Mouse (Mus musculus) MEL (cell line): ENCODE measurements around the gene Rnps1. TPM values are rescaled to one million over a fixed set of nuclear protein-coding genes. Genes with fewer than 3 reads are reported as not detected.

ENCODE experiments used
- DNase-seq: peaks from one replicate; pipeline ENCODE4 v3.0.0; 2011; ENCODE audit warnings: low read depth, low spot score
- H3K27ac ChIP-seq: 2 replicates; pipeline ENCODE4 v1.5.1; 2012; ENCODE audit warnings: low read depth, mild to moderate bottlenecking, control low read depth, low read length, moderate library complexity; ENCODE audit not compliant: control insufficient read depth
- H3K27me3 ChIP-seq, 2 experiments: fragments of 150-350 bp in 1 of 2; sonication (generic) in 1 of 2; 2 replicates each; pipeline ENCODE4 v1.6.1; 2012; ENCODE audit warnings: low read length in 2 of 2, mild to moderate bottlenecking in 2 of 2, improper control_type of control experiment in 1 of 2, moderate library complexity in 1 of 2; ENCODE audit not compliant: insufficient read depth in 2 of 2, control insufficient read depth in 1 of 2
- H3K36me3 ChIP-seq, 2 experiments: 2 replicates each; pipeline ENCODE4 v1.6.1; 2012 to 2014; ENCODE audit warnings: low read length in 2 of 2, improper control_type of control experiment in 1 of 2, inconsistent platforms in 1 of 2, mild to moderate bottlenecking in 1 of 2; ENCODE audit not compliant: insufficient read depth in 2 of 2, control insufficient read depth in 1 of 2
- H3K4me1 ChIP-seq, 2 experiments: fragments of 150-350 bp in 1 of 2; sonication (generic) in 1 of 2; 2 replicates each; pipeline ENCODE4 v1.6.1; 2012; ENCODE audit warnings: low read length in 2 of 2, improper control_type of control experiment in 1 of 2, mild to moderate bottlenecking in 1 of 2; ENCODE audit not compliant: insufficient read depth in 2 of 2, control insufficient read depth in 1 of 2
- H3K4me3 ChIP-seq, 2 experiments: fragments of 150-350 bp in 1 of 2; sonication (generic) in 1 of 2; 2 replicates each; pipeline ENCODE4 v1.5.1; 2012; ENCODE audit warnings: low read depth in 2 of 2, low read length in 2 of 2, mild to moderate bottlenecking in 2 of 2, moderate library complexity in 2 of 2, control low read depth in 1 of 2, improper control_type of control experiment in 1 of 2; ENCODE audit not compliant: control insufficient read depth in 1 of 2, insufficient read depth in 1 of 2
- H3K79me2 ChIP-seq: 2 replicates; pipeline ENCODE4 v1.6.1; 2012; ENCODE audit warnings: mild to moderate bottlenecking, low read length, moderate library complexity; ENCODE audit not compliant: control insufficient read depth, poor library complexity, insufficient read depth
- H3K9ac ChIP-seq: 2 replicates; pipeline ENCODE4 v1.6.1; 2012; ENCODE audit warnings: low read depth, mild to moderate bottlenecking, control low read depth, low read length, moderate library complexity; ENCODE audit not compliant: control insufficient read depth, poor library complexity, severe bottlenecking
- H3K9me3 ChIP-seq: fragments of 150-350 bp; sonication (generic); replicated peaks from 2 replicates; pipeline ENCODE4 v1.6.1; 2012; ENCODE audit warnings: mild to moderate bottlenecking, low read length, improper control_type of control experiment, moderate library complexity; ENCODE audit not compliant: insufficient read depth
- CHD2 ChIP-seq: IDR thresholded peaks from 2 replicates; pipeline ENCODE4 v1.6.1; 2011; ENCODE audit warnings: low read length, improper control_type of control experiment
- CTCF ChIP-seq, 3 experiments: IDR thresholded peaks in 2 of 3; conservative IDR thresholded peaks in 1 of 3; 2 replicates each; pipeline ENCODE4 v1.5.1; 2011 to 2012; ENCODE audit warnings: low read length in 3 of 3, low read depth in 2 of 3, mild to moderate bottlenecking in 2 of 3, improper control_type of control experiment in 1 of 3, inconsistent platforms in 1 of 3, mixed read lengths in 1 of 3, moderate library complexity in 1 of 3; ENCODE audit not compliant: control insufficient read depth in 1 of 3, insufficient read depth in 1 of 3, poor library complexity in 1 of 3, severe bottlenecking in 1 of 3
- E2F4 ChIP-seq: IDR thresholded peaks from 2 replicates; pipeline ENCODE4 v1.6.1; 2011; ENCODE audit warnings: low read depth, low read length, improper control_type of control experiment, borderline replicate concordance
- ELF1 ChIP-seq: IDR thresholded peaks from 2 replicates; pipeline ENCODE4 v1.6.1; 2014; ENCODE audit warnings: low read depth, mild to moderate bottlenecking, inconsistent platforms, low read length, improper control_type of control experiment, moderate library complexity
- EP300 ChIP-seq, 2 experiments: IDR thresholded peaks; 2 replicates each; pipeline ENCODE4 v1.6.1; 2011; ENCODE audit warnings: improper control_type of control experiment in 2 of 2, low read length in 2 of 2, low read depth in 1 of 2, mild to moderate bottlenecking in 1 of 2
- GABPA ChIP-seq: IDR thresholded peaks from 2 replicates; pipeline ENCODE4 v1.6.1; 2012; ENCODE audit warnings: low read depth, mild to moderate bottlenecking, inconsistent platforms, low read length, improper control_type of control experiment, moderate library complexity
- GATA1 ChIP-seq: IDR thresholded peaks from 2 replicates; pipeline ENCODE4 v1.6.1; 2011; ENCODE audit warnings: low read depth, low read length, improper control_type of control experiment
- HCFC1 ChIP-seq: IDR thresholded peaks from 2 replicates; pipeline ENCODE4 v1.6.1; 2012; ENCODE audit warnings: low read depth, mild to moderate bottlenecking, inconsistent platforms, low read length, improper control_type of control experiment, moderate library complexity
- JUND ChIP-seq: IDR thresholded peaks from 2 replicates; pipeline ENCODE4 v1.6.1; 2011; ENCODE audit warnings: low read depth, mild to moderate bottlenecking, improper control_type of control experiment, low read length
- MAX ChIP-seq: IDR thresholded peaks from 2 replicates; pipeline ENCODE4 v1.6.1; 2011; ENCODE audit warnings: low read length, improper control_type of control experiment
- MAZ ChIP-seq: IDR thresholded peaks from 2 replicates; pipeline ENCODE4 v1.6.1; 2012; ENCODE audit warnings: low read depth, mild to moderate bottlenecking, inconsistent platforms, low read length, improper control_type of control experiment
- MEF2A ChIP-seq: IDR thresholded peaks from 2 replicates; pipeline ENCODE4 v1.6.1; 2014; ENCODE audit warnings: low read depth, mild to moderate bottlenecking, inconsistent platforms, low read length, improper control_type of control experiment; ENCODE audit not compliant: poor library complexity, insufficient replicate concordance, severe bottlenecking; ENCODE audit errors: extremely low read depth
- MXI1 ChIP-seq: IDR thresholded peaks from 2 replicates; pipeline ENCODE4 v1.6.1; 2011; ENCODE audit warnings: mild to moderate bottlenecking, low read depth, low read length, improper control_type of control experiment
- MYB ChIP-seq: IDR thresholded peaks from 2 replicates; pipeline ENCODE4 v1.6.1; 2011; ENCODE audit warnings: mild to moderate bottlenecking, low read depth, low read length, improper control_type of control experiment
- NELFE ChIP-seq: IDR thresholded peaks from 2 replicates; pipeline ENCODE4 v1.6.1; 2011; ENCODE audit warnings: low read depth, low read length, improper control_type of control experiment
- NRF1 ChIP-seq: IDR thresholded peaks from 2 replicates; pipeline ENCODE4 v1.6.1; 2014; ENCODE audit warnings: low read depth, mild to moderate bottlenecking, inconsistent platforms, low read length, improper control_type of control experiment, moderate library complexity; ENCODE audit not compliant: poor library complexity, insufficient read depth, severe bottlenecking
- POLR2A ChIP-seq, 2 experiments: IDR thresholded peaks; 2 replicates each; pipeline ENCODE4 v1.6.1; 2011 to 2012; ENCODE audit warnings: low read length in 2 of 2, mild to moderate bottlenecking in 2 of 2, control low read depth in 1 of 2, improper control_type of control experiment in 1 of 2, low read depth in 1 of 2, moderate library complexity in 1 of 2; ENCODE audit not compliant: control insufficient read depth in 1 of 2, insufficient read depth in 1 of 2, poor library complexity in 1 of 2
- POLR2AphosphoS2 ChIP-seq: IDR thresholded peaks from 2 replicates; pipeline ENCODE4 v1.6.1; 2011; ENCODE audit warnings: low read length, improper control_type of control experiment
- RAD21 ChIP-seq: IDR thresholded peaks from 2 replicates; pipeline ENCODE4 v1.6.1; 2011; ENCODE audit warnings: mild to moderate bottlenecking, low read depth, low read length, improper control_type of control experiment
- RCOR1 ChIP-seq: IDR thresholded peaks from 2 replicates; pipeline ENCODE4 v1.6.1; 2012; ENCODE audit warnings: low read depth, mild to moderate bottlenecking, inconsistent platforms, low read length, improper control_type of control experiment
- SIN3A ChIP-seq: IDR thresholded peaks from 2 replicates; pipeline ENCODE4 v1.6.1; 2012; ENCODE audit warnings: low read length, improper control_type of control experiment, inconsistent platforms
- SMC3 ChIP-seq: IDR thresholded peaks from 2 replicates; pipeline ENCODE4 v1.6.1; 2011; ENCODE audit warnings: low read depth, low read length, improper control_type of control experiment
- TAL1 ChIP-seq: IDR thresholded peaks from 2 replicates; pipeline ENCODE4 v1.6.1; 2012; ENCODE audit warnings: mild to moderate bottlenecking, inconsistent platforms, low read length, moderate library complexity, mixed read lengths
- TCF12 ChIP-seq: IDR thresholded peaks from 2 replicates; pipeline ENCODE4 v1.6.1; 2014; ENCODE audit warnings: low read depth, mild to moderate bottlenecking, inconsistent platforms, low read length, improper control_type of control experiment, moderate library complexity
- USF1 ChIP-seq: IDR thresholded peaks from 2 replicates; pipeline ENCODE4 v1.6.1; 2014; ENCODE audit warnings: low read depth, mild to moderate bottlenecking, inconsistent platforms, low read length, improper control_type of control experiment, moderate library complexity
- USF2 ChIP-seq, 2 experiments: IDR thresholded peaks; 2 replicates each; pipeline ENCODE4 v1.6.1; 2011 to 2012; ENCODE audit warnings: improper control_type of control experiment in 2 of 2, low read length in 2 of 2, borderline replicate concordance in 1 of 2, inconsistent platforms in 1 of 2, low read depth in 1 of 2, mild to moderate bottlenecking in 1 of 2; ENCODE audit not compliant: insufficient read depth in 1 of 2
- ZKSCAN1 ChIP-seq: IDR thresholded peaks from 2 replicates; pipeline ENCODE4 v1.6.1; 2012; ENCODE audit warnings: low read depth, mild to moderate bottlenecking, inconsistent platforms, low read length, improper control_type of control experiment, moderate library complexity
- ZMIZ1 ChIP-seq: IDR thresholded peaks from 2 replicates; pipeline ENCODE4 v1.6.1; 2012; ENCODE audit warnings: low read depth, mild to moderate bottlenecking, inconsistent platforms, low read length, improper control_type of control experiment, moderate library complexity
- polyA plus RNA-seq, 2 experiments: library from polyadenylated mRNA; stranded (reverse) in 1 of 2; unstranded in 1 of 2; fragments of >175 nt in 1 of 2; fragments of >200 nt in 1 of 2; gene quantifications; 2 replicates each; pipeline versions ENCODE4 v1.2.1 to v1.2.4; 2012; ENCODE audit warnings: low replicate concordance in 2 of 2, low read depth in 1 of 2; ENCODE audit not compliant: insufficient read length in 2 of 2, insufficient read depth in 1 of 2, missing spikeins in 1 of 2
- total RNA-seq: library from RNA; depleted of rRNA; stranded (reverse); fragments of 300-350 nt; gene quantifications from 2 replicates; pipeline ENCODE4 v1.2.3, GENCODE M21; 2012

The Rnps1 gene
- total and polyA plus RNA-seq, 3 experiments = 156 to 282 TPM; not detected in 1

DNA sequence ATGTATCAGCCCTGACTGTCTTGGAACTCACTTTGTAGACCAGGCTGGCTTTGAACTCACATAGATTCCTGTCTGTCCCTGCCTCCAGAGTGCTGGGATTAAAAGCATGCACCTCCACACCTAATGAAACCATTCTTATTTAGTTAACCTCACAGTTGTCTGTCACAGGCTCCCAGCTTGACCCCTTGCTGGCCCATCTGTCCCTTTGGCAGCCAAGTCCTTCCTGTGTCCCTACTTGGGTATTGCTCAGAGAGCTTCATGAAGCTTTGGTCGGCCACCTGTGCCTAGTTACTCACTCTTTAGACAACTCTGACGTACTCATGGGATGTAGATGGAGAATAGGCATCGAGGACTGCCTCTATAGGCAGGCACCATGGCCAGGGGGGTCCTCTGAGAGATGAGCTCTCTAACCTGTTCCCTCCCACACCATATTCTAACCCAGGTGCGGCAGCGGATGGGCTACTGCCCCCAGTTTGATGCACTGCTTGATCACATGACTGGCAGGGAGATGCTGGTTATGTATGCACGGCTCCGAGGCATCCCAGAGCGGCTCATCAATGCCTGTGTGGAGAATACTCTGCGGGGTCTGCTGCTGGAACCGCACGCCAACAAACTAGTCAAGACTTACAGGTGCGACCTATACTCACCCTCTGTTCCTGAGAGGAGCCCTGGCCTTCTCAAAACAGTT, 7.1 kb upstream of the Rnps1 start:
- no peaks in the 10 kb centered on the region for H3K27me3 ChIP-seq
- no peaks in the 10 kb centered on the region for H3K4me1 ChIP-seq
- peaks cover 0 to 2% of the 10 kb centered on the region in 2 experiments; a peak in 1 of 4 replicates for H3K36me3 ChIP-seq
- H3K4me3 ChIP-seq = no peak overlapping the region
- no peak for TF ChIP-seq USF2 (IDR thresholded peaks at IDR 0.05; ENCODE audit: borderline replicate concordance in 1 of 2, insufficient read depth in 1 of 2, low read depth in 1 of 2, low read length in 2 of 2)
- TF ChIP-seq HCFC1 = no peak
- TF ChIP-seq GATA1 = no peak
- TF ChIP-seq RAD21 = no peak
- 0 out of 2 replicates have a peak, but pooled peaks have one; percentile 11 for TF ChIP-seq POLR2AphosphoS2
- no peak for TF ChIP-seq NELFE
- TF ChIP-seq NRF1 = no peak
- no peaks in the 10 kb centered on the region for H3K79me2 ChIP-seq
- H3K9me3 ChIP-seq = no peaks in the 10 kb centered on the region
- DNase-seq = no peak
- no peak overlapping the region for H3K9ac ChIP-seq
- no peak overlapping the region for H3K27ac ChIP-seq

DNA sequence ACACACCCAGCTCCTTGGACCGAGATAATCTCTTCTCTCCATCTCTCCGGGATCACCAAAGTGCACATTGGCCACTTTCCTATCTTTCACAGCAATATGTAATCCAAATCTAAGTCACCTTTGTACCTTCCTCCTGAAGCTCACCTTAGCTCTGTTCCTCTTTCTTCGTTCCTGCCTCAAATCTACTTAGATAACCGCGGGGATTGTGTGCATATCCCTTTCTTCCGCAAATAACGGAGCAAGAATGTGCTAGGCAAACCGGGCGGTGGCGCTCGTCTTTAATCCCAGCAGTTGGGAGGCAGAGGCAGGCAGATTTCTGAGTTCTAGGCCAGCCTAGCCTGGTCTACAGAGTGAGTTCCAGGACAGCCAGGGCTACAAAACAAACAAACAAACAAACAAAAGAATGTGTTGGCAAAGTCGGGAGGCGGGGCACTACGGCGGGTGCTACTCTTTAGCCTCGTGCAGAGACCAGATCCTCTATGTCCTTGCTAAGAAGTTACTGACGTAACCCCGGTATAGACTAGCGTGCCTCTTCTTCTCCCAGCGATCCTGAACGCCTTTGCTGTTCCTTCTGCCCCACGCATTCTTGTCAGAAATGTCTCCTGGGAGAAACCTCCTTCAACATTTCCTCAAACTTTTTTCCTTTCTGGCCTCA, 681 bp upstream of the Rnps1 start:
- H3K4me1 ChIP-seq = peaks cover 3 to 25% of the 10 kb centered on the region in 2 experiments
- peaks cover 13 to 30% of the 10 kb centered on the region in 2 experiments for H3K36me3 ChIP-seq
- peaks cover 41% of the 10 kb centered on the region for H3K79me2 ChIP-seq
- DNase-seq = peak; percentile 86
- H3K27ac ChIP-seq = peak overlapping the region; percentile 89
- TF ChIP-seq POLR2A (IDR thresholded peaks at IDR 0.05; ENCODE audit: control insufficient read depth in 1 of 2, insufficient read depth in 1 of 2, low read depth in 1 of 2, low read length in 2 of 2, poor library complexity in 1 of 2) (no peak), JUND (no peak), HCFC1 (0 out of 2 replicates have a peak, but pooled peaks have one; percentile 31), ZMIZ1 (no peak), TCF12 (0 out of 2 replicates have a peak, but pooled peaks have one; percentile 25), MYB (no peak), CTCF (IDR thresholded peaks at IDR 0.05 in 2 of 3, conservative IDR thresholded peaks at IDR 0.05 in 1 of 3; ENCODE audit: control insufficient read depth in 1 of 3, insufficient read depth in 1 of 3, low read depth in 2 of 3, low read length in 3 of 3, poor library complexity in 1 of 3, severe bottlenecking in 1 of 3) (peak; percentile 11 to 43 (median 38); a peak in 4 of 6 replicates), SIN3A (no peak), ELF1 (peak; percentile 25; the same call in 1 of the 2 replicates), CHD2 (no peak), TAL1 (peak; percentile 33; the same call in 1 of the 2 replicates), USF2 (IDR thresholded peaks at IDR 0.05; ENCODE audit: borderline replicate concordance in 1 of 2, insufficient read depth in 1 of 2, low read depth in 1 of 2, low read length in 2 of 2) (no peak), SMC3 (peak; percentile 23; the same call in 1 of the 2 replicates), MAZ (no peak), NELFE (no peak), GATA1 (peak; percentile 71), RAD21 (no peak), GABPA (no peak), MEF2A (no peak), E2F4 (no peak), RCOR1 (peak; percentile 31; the same call in 1 of the 2 replicates), MXI1 (no peak; the same call in 1 of the 2 replicates), EP300 (IDR thresholded peaks at IDR 0.05; ENCODE audit: low read depth in 1 of 2, low read length in 2 of 2) (peak; percentile 33 to 34; a peak in 2 of 4 replicates), MAX (no peak), USF1 (no peak), ZKSCAN1 (no peak)
- H3K27me3 ChIP-seq = no peaks in the 10 kb centered on the region
- H3K4me3 ChIP-seq = peak overlapping the region; percentile 66 to 81
- no peaks in the 10 kb centered on the region for H3K9me3 ChIP-seq
- peak overlapping the region; percentile 79 for H3K9ac ChIP-seq
